9 mouse cellular contexts compared by ENCODE assay signal in genomic region chr6:39478509-39479150, GRCm38 (mm10). TPM values are rescaled to one million over a fixed set of nuclear protein-coding genes. Genes with fewer than 3 reads are reported as not detected.
A peak's percentile ranks its signal among the peaks of the same experiment; 100 is the strongest.
DNase-seq lines count a peak whose midpoint lies in the region; ATAC-seq and TF ChIP-seq lines count a peak whose summit lies in the region.
"Had no signal": no experiment of that assay in that cellular context is flagged by ENCODE, and none has a peak within 500 bp of the region (broad histone marks: within the 10 kb centered on the region; RNA-seq: fewer than 3 reads in every experiment).

No protein-coding gene starts in this region.

- no peak for TF ChIP-seq POLR2A in cerebellum, adult 2 months (IDR thresholded peaks at IDR 0.05; ENCODE audit: borderline replicate concordance, insufficient read depth, low read length)

- DNase-seq in kidney, postnatal 10 days: peak; percentile 43
- peak; percentile 31 to 36 for DNase-seq in cerebellum, adult 2 months
- DNase-seq in gastrocnemius, postnatal 4 days (ENCODE audit: low spot score in 2 of 2): peak; percentile 80 to 86
- DNase-seq in left cerebral cortex, postnatal 14 days (ENCODE audit: low spot score in 2 of 2): peak; percentile 56 to 64
- DNase-seq in lung, postnatal 36 days: no peak
- no peak for DNase-seq in liver, postnatal 0 days
- DNase-seq in lung, postnatal 14 days: no peak

- intact Hi-C loops in left cerebral cortex, postnatal 14 days (cut with DNase I): no loop called here

- no peaks in the 10 kb centered on the region for H3K9me3 ChIP-seq in kidney, embryonic 14.5 days (ENCODE audit: control insufficient read depth, low read length)
- no peaks in the 10 kb centered on the region for H3K9me3 ChIP-seq in liver, postnatal 0 days (ENCODE audit: low read length)

- H3K36me3 ChIP-seq in kidney, embryonic 14.5 days (ENCODE audit: control insufficient read depth, insufficient read depth, low read length): peaks cover 60% of the 10 kb centered on the region
- H3K36me3 ChIP-seq in liver, postnatal 0 days (replicated peaks; ENCODE audit: insufficient read depth, low read length): no peaks in the 10 kb centered on the region

- WGBS in kidney, embryonic 14.5 days: 64% methylated on average over 8 of the region's 8 CpGs
- WGBS in cerebellum, adult 2 months: 27% methylated on average over 8 of the region's 8 CpGs
- 43% methylated on average over 8 of the region's 8 CpGs for WGBS in liver, postnatal 0 days (ENCODE audit: insufficient replicate concordance)

- H3K4me3 ChIP-seq in kidney, embryonic 14.5 days (ENCODE audit: low read length): no peak overlapping the region
- H3K4me3 ChIP-seq in cerebellum, adult 2 months (replicated peaks; ENCODE audit: insufficient read depth, low read depth, low read length): no peak overlapping the region
- no peak overlapping the region for H3K4me3 ChIP-seq in liver, postnatal 0 days (ENCODE audit: low read depth, low read length)

- no peak overlapping the region for H3K9ac ChIP-seq in kidney, embryonic 14.5 days (ENCODE audit: low read depth, low read length)
- H3K9ac ChIP-seq in liver, postnatal 0 days (replicated peaks): no peak overlapping the region
- H3K9ac ChIP-seq: liver, embryonic 14.5 days had no signal

- H3K27me3 ChIP-seq in kidney, embryonic 14.5 days (ENCODE audit: control insufficient read depth, insufficient read depth, low read length): no peaks in the 10 kb centered on the region
- H3K27me3 ChIP-seq in cerebellum, adult 2 months (ENCODE audit: control insufficient read depth, insufficient read depth, low read length): no peaks in the 10 kb centered on the region
- no peaks in the 10 kb centered on the region for H3K27me3 ChIP-seq in liver, postnatal 0 days (ENCODE audit: insufficient read depth, low read length)

- TF ChIP-seq CTCF in cerebellum, adult 2 months (IDR thresholded peaks at IDR 0.05; ENCODE audit: borderline replicate concordance, insufficient read depth, low read depth, low read length): no peak
- TF ChIP-seq CTCF in liver, postnatal 0 days (IDR thresholded peaks at IDR 0.05; ENCODE audit: low read depth): no peak

- no peak overlapping the region for H3K4me2 ChIP-seq in kidney, embryonic 14.5 days (replicated peaks; ENCODE audit: low read depth, low read length)
- H3K4me2 ChIP-seq in liver, postnatal 0 days (ENCODE audit: low read depth, low read length): no peak overlapping the region

- H3K27ac ChIP-seq in kidney, embryonic 14.5 days (ENCODE audit: low read depth, low read length): no peak overlapping the region
- no peak overlapping the region for H3K27ac ChIP-seq in cerebellum, adult 2 months (ENCODE audit: insufficient read depth, low read length)
- no peak overlapping the region for H3K27ac ChIP-seq in liver, postnatal 0 days (ENCODE audit: low read depth)
- H3K27ac ChIP-seq: liver, embryonic 14.5 days had no signal

- TF ChIP-seq EP300 in liver, postnatal 0 days (IDR thresholded peaks at IDR 0.05; ENCODE audit: low read depth): no peak

- no peak for ATAC-seq in kidney, embryonic 14.5 days (ENCODE audit: low FRiP score, low TSS enrichment)
- ATAC-seq in liver, postnatal 0 days: no peak

- H3K4me1 ChIP-seq in kidney, embryonic 14.5 days (ENCODE audit: control insufficient read depth, insufficient read depth, low read length): 0 out of 2 replicates have a peak, but pooled peaks cover 7% of the 10 kb centered on the region
- peaks cover 4% of the 10 kb centered on the region; the same call in 1 of the 2 replicates for H3K4me1 ChIP-seq in cerebellum, adult 2 months (ENCODE audit: control insufficient read depth, insufficient read depth, low read length)
- no peaks in the 10 kb centered on the region for H3K4me1 ChIP-seq in liver, postnatal 0 days (ENCODE audit: insufficient read depth)

RNA-seq across cellular contexts. Expression of gene Mkrn1, which starts 58.4 kb away (rescaled TPM):
- 45.5 and 65.2 TPM in 2 replicates for polyA plus RNA-seq in kidney, embryonic 14.5 days (2014; fragmentation: Nextera tagmentation; extraction: Ambion mirVana)
- 137 and 139 TPM in 2 replicates for polyA plus RNA-seq in cerebellum, adult 2 months (2012; rRNA removed)
- 10 to 100 TPM; 20.9 to 26.1 TPM for total RNA-seq in gastrocnemius, postnatal 4 days (2021)
- 100 to 1,000 TPM; 161 to 180 TPM for total RNA-seq in left cerebral cortex, postnatal 14 days (2021)
- 154 and 170 TPM in 2 replicates for polyA plus RNA-seq in liver, postnatal 0 days (2015; fragmentation: Nextera tagmentation; extraction: Ambion mirVana)

Comparison
In these comparisons a context has a peak if more than half of its experiments do, and no peak if none do; other contexts are left out.
1. DNase-seq: peak in kidney, postnatal 10 days (single experiment), cerebellum, adult 2 months (2 of 2), gastrocnemius, postnatal 4 days (2 of 2) and left cerebral cortex, postnatal 14 days (2 of 2); none in lung, postnatal 36 days (single experiment), liver, postnatal 0 days (single experiment) and lung, postnatal 14 days (single experiment).